Mouse (Mus musculus) spleen, postnatal 4 days (tissue): ENCODE results near the gene Cox19.

Experiments used
- DNase-seq, 2 experiments: peaks; one replicate each; pipeline ENCODE4 v3.0.0; 2022; ENCODE audit warnings: low spot score in 2 of 2

Cox19 gene

GRCm38 (mm10) chr5:139327634-139328020 lies 23.6 kb downstream of the Cox19 start:
- no peak for DNase-seq

DNA sequence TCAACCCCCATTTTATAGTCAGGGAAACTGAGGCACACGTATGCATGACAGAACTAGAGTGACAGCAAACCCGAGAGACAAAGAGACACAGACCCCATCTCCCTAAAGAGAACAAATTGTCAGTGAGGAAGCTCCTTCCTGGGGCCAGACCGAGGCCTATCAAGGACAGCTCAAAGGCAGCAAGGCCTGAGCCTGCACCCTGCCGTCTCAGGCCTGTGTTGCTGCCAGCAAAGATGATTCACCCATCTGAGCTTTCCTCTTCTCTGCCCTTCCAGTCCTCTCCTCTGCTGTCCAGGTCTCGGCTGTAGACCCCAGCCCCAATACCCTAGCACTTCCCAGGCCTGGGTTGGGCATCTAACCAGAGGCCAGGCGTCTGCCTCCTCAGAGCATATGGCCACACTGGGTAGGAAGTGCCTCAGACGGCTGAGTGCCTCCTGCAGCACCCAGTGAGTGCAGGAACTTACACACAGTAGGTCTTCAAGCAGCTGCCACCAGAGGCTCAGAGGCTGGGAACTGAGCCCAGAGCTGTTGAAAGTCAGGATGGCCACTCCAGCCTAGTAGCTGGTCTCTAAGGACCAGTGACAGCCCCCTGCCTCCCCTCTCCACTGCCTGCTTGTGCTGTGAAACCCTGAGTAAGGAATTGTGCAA lies 24.1 kb downstream of the Cox19 start:
- no peak for DNase-seq

- no peak for DNase-seq
Observed at GRCm38 (mm10) chr5:139326111-139326696, 25.0 kb downstream of the Cox19 start.

- DNase-seq, result peak; percentile 56 to 85
Observed at GRCm38 (mm10) chr5:139325395-139325966, 25.7 kb downstream of the Cox19 start, which contains the start of gene Adap1. TSS of gene Adap1 (minus strand) at chr5:139325622.

GRCm38 (mm10) chr5:139324691-139325394 lies 26.4 kb downstream of the Cox19 start:
- peak; percentile 64 to 84 for DNase-seq

DNA sequence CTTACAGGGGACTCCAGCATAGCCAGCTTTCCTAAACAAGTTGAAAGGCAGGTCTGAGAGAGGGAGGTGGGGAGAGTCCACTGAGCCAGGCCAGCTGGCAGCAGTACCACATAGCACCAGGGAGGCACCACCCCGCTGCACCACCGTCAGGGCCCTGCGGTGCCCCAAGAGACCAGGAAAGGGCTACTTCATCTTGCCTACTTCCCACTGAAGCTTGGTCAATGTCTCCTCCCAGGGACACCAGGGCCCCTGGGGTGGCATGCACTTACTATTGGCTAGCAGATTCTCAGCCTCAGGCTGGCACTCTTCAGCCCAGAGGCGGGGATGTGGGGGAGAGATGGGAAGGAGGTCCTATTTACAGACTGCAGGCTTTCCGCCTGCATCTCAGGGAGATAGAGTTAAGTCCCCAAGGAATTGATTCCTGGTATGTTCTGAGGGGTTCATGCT lies 27.1 kb downstream of the Cox19 start:
- no peak for DNase-seq

DNA sequence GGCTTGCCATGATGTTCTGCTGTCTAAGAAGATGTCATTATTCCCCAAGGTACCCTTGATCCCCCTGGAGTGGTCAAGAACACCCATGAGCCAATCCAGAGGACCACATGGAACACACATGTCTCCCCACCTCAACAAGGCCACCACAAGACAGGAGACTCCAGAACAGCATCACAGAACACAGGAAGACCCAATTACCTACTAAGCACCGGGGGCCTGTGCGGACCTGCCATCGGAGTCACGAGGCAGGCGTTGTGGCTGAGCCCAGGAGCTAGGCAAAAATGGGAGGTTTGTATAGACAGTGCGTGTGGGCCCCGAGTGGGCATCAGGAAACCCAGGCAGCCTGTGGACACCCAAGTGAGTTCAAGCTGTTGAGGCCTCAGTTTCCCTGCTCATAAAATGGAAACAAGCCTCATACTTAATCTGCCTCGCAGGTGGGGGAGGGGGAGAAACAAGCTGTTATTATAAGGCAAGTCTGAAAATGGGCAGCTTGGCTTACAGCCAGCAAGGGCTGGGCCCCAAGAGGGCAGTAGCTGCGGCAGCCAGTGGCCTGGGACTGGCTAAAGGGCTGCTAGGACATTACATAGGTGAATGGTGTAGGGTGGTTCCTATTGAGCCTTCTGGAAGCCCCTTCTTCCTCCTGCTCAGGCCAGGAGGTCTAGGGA lies 27.8 kb downstream of the Cox19 start:
- DNase-seq, result no peak

DNA sequence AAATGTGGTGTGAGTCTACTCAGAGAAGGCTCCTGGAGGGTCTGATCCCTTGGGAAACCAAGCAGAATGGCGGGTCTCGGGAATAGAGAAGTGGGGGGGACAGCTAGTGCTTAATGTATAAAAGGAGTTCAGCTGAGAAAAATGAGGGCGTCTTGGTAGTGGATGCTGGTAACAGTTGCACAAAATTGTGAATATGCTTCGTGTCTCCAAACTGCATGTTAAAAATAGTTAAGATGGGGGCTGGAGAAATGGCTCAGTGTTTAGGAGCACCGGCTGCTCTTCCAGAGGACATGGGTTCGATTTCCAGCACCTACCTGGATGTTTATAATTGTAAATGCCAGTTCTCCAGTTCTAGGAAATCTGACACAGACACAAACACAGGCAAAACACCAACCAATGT lies 29.9 kb downstream of the Cox19 start:
- no peak for DNase-seq

DNA sequence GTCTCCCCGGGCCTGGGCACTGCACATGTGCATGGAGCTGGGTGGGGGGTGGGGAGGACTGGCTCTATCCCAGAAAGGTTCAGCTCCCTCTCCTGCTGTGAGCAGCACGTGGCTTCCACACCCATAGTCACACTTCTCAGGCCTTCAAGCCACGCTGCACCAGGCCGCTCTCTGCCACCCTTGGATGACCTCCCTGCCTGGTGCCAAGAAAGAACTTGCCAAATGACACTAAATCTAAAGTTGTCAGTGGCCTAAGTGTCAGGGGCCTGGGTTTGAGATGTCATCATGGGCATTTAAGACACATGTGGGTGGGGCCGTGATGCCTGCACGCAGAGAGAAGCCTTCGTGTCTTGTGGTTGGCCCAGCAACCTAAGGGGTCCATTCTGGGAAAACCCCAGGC lies 30.8 kb downstream of the Cox19 start:
- no peak for DNase-seq

- DNase-seq, result no peak
Observed at GRCm38 (mm10) chr5:139317751-139318504, 33.3 kb downstream of the Cox19 start.

DNA sequence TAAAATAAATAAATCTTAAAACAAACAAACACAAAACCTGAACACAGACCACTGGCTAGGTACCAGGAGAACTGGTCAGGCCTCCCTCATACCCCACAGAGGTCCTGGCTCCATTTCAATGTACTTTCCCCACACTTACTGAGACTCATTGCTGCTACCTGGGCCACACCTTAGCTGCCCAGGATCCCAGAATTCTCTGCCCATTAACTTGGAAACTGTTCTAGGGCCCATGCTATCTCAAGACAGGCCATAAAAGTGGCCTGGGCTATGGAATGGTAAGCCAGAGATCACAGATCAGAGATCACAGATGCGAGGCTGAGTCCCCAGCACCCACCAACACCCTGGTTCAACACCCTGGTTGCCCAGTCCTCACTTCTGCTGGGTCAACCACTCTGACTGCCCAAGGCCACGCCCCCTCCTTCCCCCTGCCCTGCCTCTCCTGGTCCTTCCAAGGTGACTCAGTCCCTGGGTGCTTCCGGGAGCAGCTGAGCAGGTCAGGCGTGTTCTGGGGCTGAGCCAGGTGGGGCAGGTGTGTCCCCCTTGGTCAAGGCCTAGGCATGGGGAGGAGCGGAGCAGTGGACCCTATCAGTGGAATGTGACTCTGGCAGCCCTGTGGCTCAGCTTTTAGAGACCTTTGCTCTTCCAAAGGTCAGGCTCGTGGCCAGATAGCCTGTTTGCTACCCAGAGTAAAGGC lies 34.1 kb downstream of the Cox19 start:
- DNase-seq, result no peak

DNA sequence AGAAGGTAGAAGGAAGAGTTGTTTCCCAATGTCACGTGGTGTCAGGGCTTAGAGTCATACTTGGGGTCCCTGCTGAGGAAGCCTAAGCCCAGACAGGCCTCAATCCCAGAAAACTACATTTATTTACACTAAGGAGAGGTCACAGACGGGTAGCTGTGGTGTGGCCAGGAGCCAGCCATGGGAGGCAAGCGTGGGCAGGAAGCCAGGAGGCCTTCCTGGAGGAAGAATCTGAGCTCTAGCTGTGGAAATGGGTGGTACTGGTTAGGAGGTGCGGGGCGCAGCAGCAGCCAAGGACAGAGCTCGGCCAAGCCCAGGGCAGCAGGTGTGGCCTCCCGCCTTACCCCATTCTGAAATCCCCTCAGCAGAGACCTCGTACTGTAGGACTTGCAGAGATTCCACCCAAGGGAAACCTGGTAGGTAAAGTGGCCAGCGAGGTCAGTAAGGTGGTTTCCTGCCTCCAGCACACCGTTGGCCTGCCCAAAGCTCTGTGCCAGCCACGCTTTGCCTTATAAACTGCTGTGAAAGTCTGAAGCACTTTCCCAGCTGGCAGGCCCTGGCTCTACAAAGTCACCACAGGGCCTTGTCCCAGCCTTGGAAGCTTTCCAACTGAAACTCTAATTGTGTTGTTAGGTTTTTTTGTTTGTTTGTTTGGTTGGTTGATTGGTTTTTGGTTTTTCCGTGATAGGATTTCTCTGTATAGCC lies 36.1 kb downstream of the Cox19 start:
- no peak for DNase-seq

DNA sequence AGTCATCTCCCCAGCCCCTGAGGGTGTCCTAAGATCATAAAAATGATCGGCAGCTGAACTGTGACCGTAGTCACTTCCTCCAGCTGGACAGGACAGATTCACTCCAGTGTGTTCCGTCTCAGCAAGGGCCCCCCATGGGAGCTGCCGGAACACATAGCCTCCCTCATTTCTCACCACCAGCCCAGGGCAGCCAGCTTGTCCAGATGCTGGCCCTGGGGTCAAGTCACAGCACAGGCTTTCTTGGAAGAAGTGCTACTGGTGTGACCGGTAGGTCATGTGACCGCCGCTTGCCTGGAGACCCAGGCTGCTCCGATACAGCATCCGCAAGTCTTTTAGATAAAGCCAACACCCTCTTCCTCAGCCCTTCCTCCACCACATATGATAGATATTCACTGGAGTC lies 37.7 kb downstream of the Cox19 start:
- no peak for DNase-seq

GRCm38 (mm10) chr5:139311822-139312221 lies 39.4 kb downstream of the Cox19 start:
- no peak for DNase-seq

- DNase-seq, result no peak
Observed at GRCm38 (mm10) chr5:139310477-139310876, 40.7 kb downstream of the Cox19 start.

GRCm38 (mm10) chr5:139309946-139310345 lies 41.3 kb downstream of the Cox19 start:
- DNase-seq, result no peak

- no peak for DNase-seq
Observed at GRCm38 (mm10) chr5:139303646-139304061, 47.6 kb downstream of the Cox19 start.

- DNase-seq, result no peak
Observed at GRCm38 (mm10) chr5:139302101-139302500, 49.1 kb downstream of the Cox19 start.

DNA sequence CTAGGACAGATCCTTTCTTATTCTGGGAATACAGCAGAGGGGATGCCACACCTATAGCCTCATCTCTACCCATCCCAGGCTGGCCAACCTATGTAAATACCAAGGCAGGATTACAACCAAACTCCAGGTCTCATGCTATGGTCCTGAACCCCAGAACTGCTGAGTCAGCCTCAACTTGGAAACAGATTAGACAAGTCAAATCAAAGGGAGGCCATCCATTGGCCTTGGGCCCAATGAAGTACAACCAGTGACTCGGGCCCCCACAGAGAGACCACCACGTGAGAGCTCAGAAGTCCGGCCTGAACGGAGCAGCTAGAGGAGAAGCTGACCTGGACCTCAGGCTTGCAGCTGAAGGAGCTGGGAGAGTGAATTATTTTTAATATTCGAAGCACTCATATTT lies 53.5 kb downstream of the Cox19 start:
- DNase-seq, result no peak

- no peak for DNase-seq
Observed at GRCm38 (mm10) chr5:139297092-139297491, 54.1 kb downstream of the Cox19 start.
